Mouse (Mus musculus): ENCODE data around the gene Pgs1. TPM values are rescaled to one million over a fixed set of nuclear protein-coding genes. Genes with fewer than 3 reads are reported as not detected.

The Pgs1 gene
- total and polyA plus RNA-seq, 2 experiments from 2014 or later, result 57.2 to 85.0 TPM

GRCm38 (mm10) chr11:118021806-118022205, 35.7 kb downstream of the Pgs1 start:
- Histone ChIP-seq H3K9ac (replicated peaks; ENCODE audit: low read length) (no peak overlapping the region), H3K36me3 (ENCODE audit: insufficient read depth, low read length) (peaks cover 25% of the 10 kb centered on the region), H3K27ac (no peak overlapping the region), H3K4me1 (ENCODE audit: insufficient read depth, low read length) (no peaks in the 10 kb centered on the region), H3K4me3 (ENCODE audit: low read length) (no peak overlapping the region), H3K4me2 (ENCODE audit: low read depth, low read length) (no peak overlapping the region), H3K9me3 (ENCODE audit: low read length) (no peaks in the 10 kb centered on the region), H3K27me3 (ENCODE audit: insufficient read depth, low read length) (no peaks in the 10 kb centered on the region)
- TF ChIP-seq CTCF (IDR thresholded peaks at IDR 0.05; ENCODE audit: low read depth), result peak; percentile 95
- peak; percentile 82 for DNase-seq (ENCODE audit: low spot score)
- ATAC-seq, result peak; percentile 28; the same call in 1 of the 2 replicates
- WGBS, result 53% methylated on average over 1 of the region's 1 CpGs

- no peak for TF ChIP-seq CTCF (IDR thresholded peaks at IDR 0.05; ENCODE audit: low read depth)
- 86% methylated on average over 7 of the region's 7 CpGs for WGBS
- no peaks in the 10 kb centered on the region for H3K4me1 ChIP-seq (ENCODE audit: insufficient read depth, low read length)
- H3K27me3 ChIP-seq (ENCODE audit: insufficient read depth, low read length), result no peaks in the 10 kb centered on the region
- DNase-seq (ENCODE audit: low spot score), result no peak
- H3K4me2 ChIP-seq (ENCODE audit: low read depth, low read length), result no peak overlapping the region
- no peak for ATAC-seq
- H3K4me3 ChIP-seq (ENCODE audit: low read length), result no peak overlapping the region
- H3K27ac ChIP-seq, result no peak overlapping the region
- H3K9ac ChIP-seq (replicated peaks; ENCODE audit: low read length), result no peak overlapping the region
- peaks cover 18% of the 10 kb centered on the region for H3K36me3 ChIP-seq (ENCODE audit: insufficient read depth, low read length)
- no peaks in the 10 kb centered on the region for H3K9me3 ChIP-seq (ENCODE audit: low read length)
Measured at GRCm38 (mm10) chr11:118023475-118023874, 37.4 kb downstream of the Pgs1 start.

- no peak overlapping the region for H3K4me3 ChIP-seq (ENCODE audit: low read length)
- DNase-seq (ENCODE audit: low spot score) (no peak), ATAC-seq (no peak)
- H3K9me3 ChIP-seq (ENCODE audit: low read length), result no peaks in the 10 kb centered on the region
- H3K9ac ChIP-seq (replicated peaks; ENCODE audit: low read length), result no peak overlapping the region
- H3K27me3 ChIP-seq (ENCODE audit: insufficient read depth, low read length), result no peaks in the 10 kb centered on the region
- no peaks in the 10 kb centered on the region for H3K4me1 ChIP-seq (ENCODE audit: insufficient read depth, low read length)
- WGBS, result 72% methylated on average over 2 of the region's 2 CpGs
- TF ChIP-seq CTCF (IDR thresholded peaks at IDR 0.05; ENCODE audit: low read depth), result no peak
- H3K4me2 ChIP-seq (ENCODE audit: low read depth, low read length), result no peak overlapping the region
- H3K27ac ChIP-seq, result no peak overlapping the region
- H3K36me3 ChIP-seq (ENCODE audit: insufficient read depth, low read length), result peaks cover 16% of the 10 kb centered on the region
Measured at GRCm38 (mm10) chr11:118024111-118024510, 38.0 kb downstream of the Pgs1 start.

GRCm38 (mm10) chr11:118029170-118029569, 43.1 kb downstream of the Pgs1 start:
- Histone ChIP-seq H3K9ac (replicated peaks; ENCODE audit: low read length) (no peak overlapping the region), H3K4me3 (ENCODE audit: low read length) (no peak overlapping the region), H3K9me3 (ENCODE audit: low read length) (no peaks in the 10 kb centered on the region), H3K36me3 (ENCODE audit: insufficient read depth, low read length) (peaks cover 10% of the 10 kb centered on the region), H3K4me2 (ENCODE audit: low read depth, low read length) (no peak overlapping the region), H3K27me3 (ENCODE audit: insufficient read depth, low read length) (no peaks in the 10 kb centered on the region), H3K4me1 (ENCODE audit: insufficient read depth, low read length) (no peaks in the 10 kb centered on the region), H3K27ac (no peak overlapping the region)
- 0 out of 2 replicates have a peak, but pooled peaks have one; percentile 20 for TF ChIP-seq CTCF (IDR thresholded peaks at IDR 0.05; ENCODE audit: low read depth)
- ATAC-seq (no peak; the same call in 1 of the 2 replicates), DNase-seq (ENCODE audit: low spot score) (no peak)
- WGBS, result 88% methylated on average over 6 of the region's 6 CpGs

GRCm38 (mm10) chr11:118031134-118031533, 45.0 kb downstream of the Pgs1 start:
- Histone ChIP-seq H3K36me3 (ENCODE audit: insufficient read depth, low read length) (no peaks in the 10 kb centered on the region), H3K4me1 (ENCODE audit: insufficient read depth, low read length) (no peaks in the 10 kb centered on the region), H3K27me3 (ENCODE audit: insufficient read depth, low read length) (no peaks in the 10 kb centered on the region), H3K9me3 (ENCODE audit: low read length) (no peaks in the 10 kb centered on the region), H3K9ac (replicated peaks; ENCODE audit: low read length) (no peak overlapping the region), H3K27ac (no peak overlapping the region), H3K4me3 (ENCODE audit: low read length) (no peak overlapping the region), H3K4me2 (ENCODE audit: low read depth, low read length) (no peak overlapping the region)
- DNase-seq (ENCODE audit: low spot score) (no peak), ATAC-seq (no peak)
- 98% methylated on average over 9 of the region's 9 CpGs for WGBS
- TF ChIP-seq CTCF (IDR thresholded peaks at IDR 0.05; ENCODE audit: low read depth), result no peak

GRCm38 (mm10) chr11:118034395-118034794, 48.3 kb downstream of the Pgs1 start:
- no peaks in the 10 kb centered on the region for H3K36me3 ChIP-seq (ENCODE audit: insufficient read depth, low read length)
- no peak overlapping the region for H3K4me3 ChIP-seq (ENCODE audit: low read length)
- DNase-seq (ENCODE audit: low spot score), result no peak
- H3K4me2 ChIP-seq (ENCODE audit: low read depth, low read length), result no peak overlapping the region
- no peak for TF ChIP-seq CTCF (IDR thresholded peaks at IDR 0.05; ENCODE audit: low read depth)
- no peaks in the 10 kb centered on the region for H3K4me1 ChIP-seq (ENCODE audit: insufficient read depth, low read length)
- no peak overlapping the region for H3K9ac ChIP-seq (replicated peaks; ENCODE audit: low read length)
- 89% methylated on average over 13 of the region's 13 CpGs for WGBS
- no peak overlapping the region for H3K27ac ChIP-seq
- no peak for ATAC-seq
- no peaks in the 10 kb centered on the region for H3K9me3 ChIP-seq (ENCODE audit: low read length)
- no peaks in the 10 kb centered on the region for H3K27me3 ChIP-seq (ENCODE audit: insufficient read depth, low read length)

GRCm38 (mm10) chr11:118035068-118035467, 49.0 kb downstream of the Pgs1 start:
- WGBS, result 86% methylated on average over 9 of the region's 9 CpGs
- no peak for ATAC-seq

More at GRCm38 (mm10) chr11:118035068-118035467, 49.0 kb downstream of the Pgs1 start:
- Histone ChIP-seq H3K27me3 (ENCODE audit: insufficient read depth, low read length) (no peaks in the 10 kb centered on the region), H3K9ac (replicated peaks; ENCODE audit: low read length) (no peak overlapping the region), H3K9me3 (ENCODE audit: low read length) (no peaks in the 10 kb centered on the region), H3K27ac (no peak overlapping the region), H3K4me1 (ENCODE audit: insufficient read depth, low read length) (no peaks in the 10 kb centered on the region), H3K4me3 (ENCODE audit: low read length) (no peak overlapping the region), H3K36me3 (ENCODE audit: insufficient read depth, low read length) (no peaks in the 10 kb centered on the region), H3K4me2 (ENCODE audit: low read depth, low read length) (no peak overlapping the region)
- DNase-seq (ENCODE audit: low spot score), result no peak
- no peak for TF ChIP-seq CTCF (IDR thresholded peaks at IDR 0.05; ENCODE audit: low read depth)

All from hindbrain, postnatal 0 days (tissue).